In genomic region chr17:26466741-26467150, GRCm38 (mm10) we compare ENCODE assay signal across 8 mouse cellular contexts. TPM values are rescaled to one million over a fixed set of nuclear protein-coding genes. Genes with fewer than 3 reads are reported as not detected.
DNase-seq lines count a peak whose midpoint lies in the region; ATAC-seq and TF ChIP-seq lines count a peak whose summit lies in the region.

No protein-coding gene starts in this region.

- H3K27ac ChIP-seq in embryonic facial prominence, embryonic 13.5 days, result no peak overlapping the region
- peak overlapping the region; percentile 48; the same call in 1 of the 2 replicates for H3K27ac ChIP-seq in heart, embryonic 13.5 days (replicated peaks)
- no peak overlapping the region for H3K27ac ChIP-seq in liver, embryonic 12.5 days
- no peak overlapping the region for H3K27ac ChIP-seq in neural tube, embryonic 14.5 days (ENCODE audit: low read depth, low read length)

- no peaks in the 10 kb centered on the region for H3K36me3 ChIP-seq in C2C12 (ENCODE audit: control insufficient read depth, insufficient read depth)
- no peaks in the 10 kb centered on the region for H3K36me3 ChIP-seq in embryonic facial prominence, embryonic 13.5 days
- H3K36me3 ChIP-seq in heart, embryonic 13.5 days, result no peaks in the 10 kb centered on the region
- H3K36me3 ChIP-seq in liver, embryonic 12.5 days, result no peaks in the 10 kb centered on the region
- H3K36me3 ChIP-seq in neural tube, embryonic 14.5 days (ENCODE audit: control insufficient read depth, insufficient read depth, low read length), result no peaks in the 10 kb centered on the region

- H3K79me3 ChIP-seq in C2C12 (ENCODE audit: low read depth), result no peaks in the 10 kb centered on the region

- peaks cover 4% of the 10 kb centered on the region; the same call in 1 of the 2 replicates for H3K4me1 ChIP-seq in embryonic facial prominence, embryonic 13.5 days
- H3K4me1 ChIP-seq in heart, embryonic 13.5 days, result peaks cover 28% of the 10 kb centered on the region
- 0 out of 2 replicates have a peak, but pooled peaks cover 3% of the 10 kb centered on the region for H3K4me1 ChIP-seq in liver, embryonic 12.5 days
- H3K4me1 ChIP-seq in neural tube, embryonic 14.5 days (ENCODE audit: control insufficient read depth, insufficient read depth, low read length), result no peaks in the 10 kb centered on the region

- H3K4me3 ChIP-seq in C2C12 (ENCODE audit: insufficient read depth, poor library complexity, severe bottlenecking), result no peak overlapping the region
- no peak overlapping the region for H3K4me3 ChIP-seq in embryonic facial prominence, embryonic 13.5 days
- H3K4me3 ChIP-seq in heart, embryonic 13.5 days, result no peak overlapping the region
- no peak overlapping the region for H3K4me3 ChIP-seq in liver, embryonic 12.5 days
- H3K4me3 ChIP-seq in neural tube, embryonic 14.5 days (ENCODE audit: low read depth, low read length), result no peak overlapping the region

- H3ac ChIP-seq in C2C12 (ENCODE audit: control insufficient read depth, insufficient read length, low read depth), result no peak overlapping the region

- no peak for ATAC-seq in embryonic facial prominence, embryonic 13.5 days (ENCODE audit: insufficient number of reproducible peaks, insufficient read depth, low FRiP score, low TSS enrichment, low read depth)
- no peak for ATAC-seq in heart, embryonic 13.5 days (ENCODE audit: extremely low read depth, insufficient number of reproducible peaks, low FRiP score, low TSS enrichment)
- ATAC-seq in liver, embryonic 12.5 days, result peak; percentile 16; the same call in 1 of the 2 replicates
- 0 out of 2 replicates have a peak, but pooled peaks have one; percentile 49 for ATAC-seq in neural tube, embryonic 14.5 days (ENCODE audit: low read depth)

- H3K9ac ChIP-seq in embryonic facial prominence, embryonic 13.5 days, result peak overlapping the region; percentile 47; the same call in 1 of the 2 replicates
- H3K9ac ChIP-seq in heart, embryonic 13.5 days, result peak overlapping the region; percentile 71
- no peak overlapping the region for H3K9ac ChIP-seq in liver, embryonic 12.5 days
- H3K9ac ChIP-seq in neural tube, embryonic 14.5 days (replicated peaks; ENCODE audit: low read depth, low read length), result no peak overlapping the region

- peak; percentile 83 to 89 for DNase-seq in adrenal gland, postnatal 36 days
- DNase-seq in kidney, postnatal 10 days, result peak; percentile 94
- peak; percentile 36 for DNase-seq in testis, postnatal 14 days (ENCODE audit: low spot score)

- peak overlapping the region; percentile 44 for H3K4me2 ChIP-seq in embryonic facial prominence, embryonic 13.5 days
- peak overlapping the region; percentile 45 for H3K4me2 ChIP-seq in heart, embryonic 13.5 days
- H3K4me2 ChIP-seq in liver, embryonic 12.5 days, result no peak overlapping the region
- no peak overlapping the region for H3K4me2 ChIP-seq in neural tube, embryonic 14.5 days (ENCODE audit: low read depth, low read length)

- H3K9me3 ChIP-seq in embryonic facial prominence, embryonic 13.5 days, result no peaks in the 10 kb centered on the region
- H3K9me3 ChIP-seq in heart, embryonic 13.5 days, result no peaks in the 10 kb centered on the region
- H3K9me3 ChIP-seq in liver, embryonic 12.5 days (replicated peaks), result no peaks in the 10 kb centered on the region
- no peaks in the 10 kb centered on the region for H3K9me3 ChIP-seq in neural tube, embryonic 14.5 days (ENCODE audit: control insufficient read depth, low read length)

- H3K79me2 ChIP-seq in C2C12 (ENCODE audit: control insufficient read depth, insufficient read depth), result no peaks in the 10 kb centered on the region

- WGBS in embryonic facial prominence, embryonic 13.5 days, result 3% methylated on average over 4 of the region's 4 CpGs
- 15% methylated on average over 4 of the region's 4 CpGs for WGBS in heart, embryonic 13.5 days
- WGBS in liver, embryonic 12.5 days (ENCODE audit: insufficient replicate concordance), result 17% methylated on average over 4 of the region's 4 CpGs
- 5% methylated on average over 4 of the region's 4 CpGs for WGBS in neural tube, embryonic 14.5 days

- TF ChIP-seq CTCF in C2C12 (IDR thresholded peaks at IDR 0.05; ENCODE audit: control insufficient read depth, insufficient read depth, insufficient read length), result peak; percentile 81

- H3K27me3 ChIP-seq in C2C12 (ENCODE audit: control insufficient read depth, insufficient read depth, insufficient read length), result peaks cover 4% of the 10 kb centered on the region
- 0 out of 2 replicates have a peak, but pooled peaks cover 4% of the 10 kb centered on the region for H3K27me3 ChIP-seq in embryonic facial prominence, embryonic 13.5 days
- H3K27me3 ChIP-seq in heart, embryonic 13.5 days (replicated peaks), result peaks cover 5% of the 10 kb centered on the region
- peaks cover 18% of the 10 kb centered on the region; the same call in 1 of the 2 replicates for H3K27me3 ChIP-seq in liver, embryonic 12.5 days (replicated peaks)
- H3K27me3 ChIP-seq in neural tube, embryonic 14.5 days (ENCODE audit: control insufficient read depth, insufficient read depth, low read length), result no peaks in the 10 kb centered on the region

TF ChIP-seq in C2C12, 6 proteins besides CTCF, POLR2A, EP300 and RAD21:
- TF ChIP-seq CEBPB (IDR thresholded peaks at IDR 0.05; ENCODE audit: low read depth) (no peak), USF1 (IDR thresholded peaks at IDR 0.05; ENCODE audit: low read depth) (no peak), FOSL1 (IDR thresholded peaks at IDR 0.05; ENCODE audit: insufficient read depth, low read length, poor library complexity, severe bottlenecking) (no peak), MYOG (IDR thresholded peaks at IDR 0.05; ENCODE audit: control insufficient read depth, extremely low read depth, insufficient read length) (no peak), MAX (IDR thresholded peaks at IDR 0.05) (no peak), MYOD1 (IDR thresholded peaks at IDR 0.05; ENCODE audit: control insufficient read depth, insufficient read length, low read depth) (no peak)

RNA-seq across cellular contexts. Expression of gene Neurl1b, which starts 52.1 kb away (rescaled TPM):
- polyA plus RNA-seq in C2C12 (2012; fragmentation: generic; extraction: Trizol), result 0.22 TPM
- total RNA-seq in adrenal gland, postnatal 36 days (2021), result 10 to 100 TPM; 43.0 to 57.4 TPM
- 0.67 and 0.89 TPM in 2 replicates for polyA plus RNA-seq in embryonic facial prominence, embryonic 13.5 days (2015; fragmentation: Nextera tagmentation; extraction: Ambion mirVana)
- polyA plus RNA-seq in heart, embryonic 13.5 days (2015; fragmentation: Nextera tagmentation; extraction: Ambion mirVana), result 2.1 and 2.3 TPM in 2 replicates
- polyA plus RNA-seq in liver, embryonic 12.5 days (2016; fragmentation: Nextera tagmentation; extraction: Ambion mirVana), result 0.06 and 0.10 TPM in 2 replicates
- 1.6 and 1.8 TPM in 2 replicates for polyA plus RNA-seq in neural tube, embryonic 14.5 days (2014; fragmentation: Nextera tagmentation; extraction: Ambion mirVana)

Comparison
In these comparisons a context has a peak if more than half of its experiments do, and no peak if none do; other contexts are left out.
1. DNase-seq: peak in every context shown above with its lines; median percentile 94 in kidney, postnatal 10 days; 86 in adrenal gland, postnatal 36 days; 36 in testis, postnatal 14 days.
2. ATAC-seq: peak in liver, embryonic 12.5 days (single experiment) and neural tube, embryonic 14.5 days (single experiment); none in embryonic facial prominence, embryonic 13.5 days (single experiment) and heart, embryonic 13.5 days (single experiment).
3. H3K4me2 ChIP-seq: peak in embryonic facial prominence, embryonic 13.5 days (single experiment) and heart, embryonic 13.5 days (single experiment); none in liver, embryonic 12.5 days (single experiment) and neural tube, embryonic 14.5 days (single experiment).
4. H3K9ac ChIP-seq: peak in embryonic facial prominence, embryonic 13.5 days (single experiment) and heart, embryonic 13.5 days (single experiment); none in liver, embryonic 12.5 days (single experiment) and neural tube, embryonic 14.5 days (single experiment).